Mouse (Mus musculus) kidney, adult 2 months (tissue): ENCODE measurements around the gene B4galt1. TPM values are rescaled to one million over a fixed set of nuclear protein-coding genes. Genes with fewer than 3 reads are reported as not detected.

Source experiments
- DNase-seq: peaks from one replicate; pipeline ENCODE4 v3.0.0; 2021
- H3K27ac ChIP-seq: fragments of 200-500 bp; 2 replicates; pipeline ENCODE4 v1.5.1; 2012; ENCODE audit warnings: low read depth, low read length, control low read depth, inconsistent platforms; ENCODE audit not compliant: insufficient read depth
- H3K27me3 ChIP-seq: fragments of 200-500 bp; replicated peaks from 2 replicates; pipeline ENCODE4 v1.6.1; 2012; ENCODE audit warnings: mild to moderate bottlenecking, moderate library complexity, low read length, inconsistent platforms; ENCODE audit not compliant: control insufficient read depth, insufficient read depth
- H3K36me3 ChIP-seq: fragments of 200-500 bp; 2 replicates; pipeline ENCODE4 v1.6.1; 2012; ENCODE audit warnings: mild to moderate bottlenecking, moderate library complexity, low read length, inconsistent platforms; ENCODE audit not compliant: control insufficient read depth, insufficient read depth
- H3K4me1 ChIP-seq: fragments of 200-500 bp; 2 replicates; pipeline ENCODE4 v1.6.1; 2011; ENCODE audit warnings: low read length; ENCODE audit not compliant: control insufficient read depth, insufficient read depth
- H3K4me3 ChIP-seq: fragments of 200-500 bp; 2 replicates; pipeline ENCODE4 v1.5.1; 2011; ENCODE audit warnings: mild to moderate bottlenecking, low read depth, low read length, control low read depth; ENCODE audit not compliant: insufficient read depth
- CTCF ChIP-seq: fragments of 200-500 bp; conservative IDR thresholded peaks from 2 replicates; pipeline ENCODE4 v1.5.1; 2011; ENCODE audit warnings: low read depth, mild to moderate bottlenecking, control low read depth, low read length, moderate library complexity, mixed read lengths; ENCODE audit not compliant: insufficient read depth, insufficient read length
- POLR2A ChIP-seq: fragments of 200-500 bp; IDR thresholded peaks from one replicate; pipeline ENCODE4 v1.6.1; 2011; ENCODE audit warnings: low read depth, low read length, control low read depth
- whole genome bisulfite sequencing: fragments of 180-500 bp; shearing (Covaris S2); methylation state at CpG from one replicate; pipeline ENCODE4 v1.1.7; 2018; 5-methylcytosine and 5-hydroxymethylcytosine counted together
- polyA plus RNA-seq: library from polyadenylated mRNA; depleted of rRNA; stranded (reverse); fragments of >200 nt; gene quantifications from 2 replicates; pipeline ENCODE4 v1.2.3, GENCODE M21; 2012

Gene B4galt1
- polyA plus RNA-seq, 1 experiment: 22.2 TPM

- DNase-seq: no peak
- Histone ChIP-seq H3K4me1 (peaks cover 43% of the 10 kb centered on the region), H3K27ac (no peak overlapping the region), H3K36me3 (no peaks in the 10 kb centered on the region), H3K4me3 (no peak overlapping the region), H3K27me3 (no peaks in the 10 kb centered on the region)
- TF ChIP-seq POLR2A: no peak
- TF ChIP-seq CTCF: no peak
- WGBS: 68% methylated on average over 3 of the region's 3 CpGs
These were observed 4.3 kb downstream of the B4galt1 start for GRCm38 (mm10) chr4:40849518-40849917.

GRCm38 (mm10) chr4:40848246-40848645 lies 5.6 kb downstream of the B4galt1 start:
- 93% methylated on average over 8 of the region's 8 CpGs for WGBS
- no peak overlapping the region for H3K4me3 ChIP-seq
- peaks cover 54% of the 10 kb centered on the region for H3K4me1 ChIP-seq
- no peak overlapping the region for H3K27ac ChIP-seq
- TF ChIP-seq CTCF (no peak), POLR2A (no peak)
- no peaks in the 10 kb centered on the region for H3K27me3 ChIP-seq
- H3K36me3 ChIP-seq: no peaks in the 10 kb centered on the region
- no peak for DNase-seq

DNA sequence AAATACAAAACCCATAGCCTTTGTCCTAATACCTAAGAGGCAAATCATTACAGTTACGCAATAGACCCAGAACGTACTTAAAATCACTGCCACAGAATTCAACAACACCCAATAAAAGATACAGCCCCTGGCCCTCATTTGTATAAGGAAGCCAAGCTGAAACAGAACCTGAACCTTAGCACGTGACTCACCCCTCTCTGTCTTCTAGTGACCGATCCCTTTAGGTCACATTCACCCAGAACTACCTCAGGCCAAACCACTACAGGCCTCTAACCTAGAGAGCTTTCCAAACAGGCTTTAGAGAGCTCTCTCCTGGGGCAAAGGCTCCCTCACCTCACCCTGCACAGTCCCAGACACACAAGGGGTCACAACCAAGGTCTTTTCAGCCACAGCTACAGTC lies 6.6 kb downstream of the B4galt1 start:
- H3K4me1 ChIP-seq: peaks cover 61% of the 10 kb centered on the region
- no peak for TF ChIP-seq CTCF
- TF ChIP-seq POLR2A: no peak
- WGBS: 48% methylated on average over 4 of the region's 4 CpGs
- H3K4me3 ChIP-seq: no peak overlapping the region
- DNase-seq: peak; percentile 72
- H3K27ac ChIP-seq: peak overlapping the region; percentile 64
- no peaks in the 10 kb centered on the region for H3K36me3 ChIP-seq
- no peaks in the 10 kb centered on the region for H3K27me3 ChIP-seq

GRCm38 (mm10) chr4:40846143-40846931 lies 7.5 kb downstream of the B4galt1 start:
- 39% methylated on average over 7 of the region's 7 CpGs for WGBS
- H3K27ac ChIP-seq: 0 out of 2 replicates have a peak overlapping the region, but pooled peaks have one; percentile 3
- peaks cover 59% of the 10 kb centered on the region for H3K4me1 ChIP-seq
- H3K27me3 ChIP-seq: no peaks in the 10 kb centered on the region
- TF ChIP-seq CTCF (no peak), POLR2A (no peak)
- DNase-seq: peak; percentile 35
- H3K36me3 ChIP-seq: no peaks in the 10 kb centered on the region
- H3K4me3 ChIP-seq: no peak overlapping the region

DNA sequence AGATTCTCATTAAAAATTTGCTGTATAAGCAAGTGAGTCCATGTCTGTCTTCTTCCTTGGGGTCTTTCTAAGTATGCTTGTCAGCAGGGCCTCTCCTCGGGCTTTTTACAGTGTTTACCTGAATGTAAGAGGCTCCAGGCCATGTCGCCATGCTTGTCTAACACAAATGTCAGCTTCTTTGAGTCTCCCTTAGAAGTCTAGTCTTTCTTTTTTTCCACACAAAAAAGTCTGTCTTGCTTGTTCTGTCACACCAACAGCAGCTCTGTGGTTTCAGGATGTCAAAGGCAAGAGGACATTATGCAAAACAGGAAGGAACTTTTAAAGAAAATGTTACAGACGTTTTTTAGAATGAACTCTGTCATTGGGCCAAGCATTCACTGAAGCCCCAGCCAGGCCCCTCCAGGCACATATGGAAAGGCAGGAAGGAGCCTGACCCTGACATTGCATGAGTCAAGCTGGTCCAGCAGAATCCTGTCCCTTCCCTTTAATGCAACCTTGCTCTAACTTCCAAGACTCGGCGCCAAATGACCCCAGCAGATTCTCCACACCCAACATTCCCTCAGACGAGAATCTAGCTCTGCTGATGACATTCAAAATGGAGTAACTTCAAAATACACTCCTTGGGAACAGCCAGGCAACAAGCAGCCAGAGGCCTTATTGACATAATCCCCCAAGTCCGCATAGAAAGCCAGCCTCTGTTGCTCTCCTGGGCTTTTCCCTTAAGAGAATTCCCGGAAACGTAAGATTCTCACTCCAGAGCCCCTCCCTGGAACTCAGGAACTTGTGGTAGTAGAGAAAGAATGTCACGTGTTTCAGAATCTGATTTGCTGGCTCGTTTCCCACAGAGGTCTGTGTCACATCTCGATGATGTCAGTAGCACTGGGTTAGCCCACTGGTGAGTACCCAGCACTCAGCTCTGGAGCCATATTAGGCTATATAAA lies 8.7 kb downstream of the B4galt1 start:
- H3K27me3 ChIP-seq: no peaks in the 10 kb centered on the region
- H3K36me3 ChIP-seq: no peaks in the 10 kb centered on the region

GRCm38 (mm10) chr4:40844251-40844721 lies 9.5 kb downstream of the B4galt1 start:
- Histone ChIP-seq H3K27me3 (no peaks in the 10 kb centered on the region), H3K4me1 (peaks cover 51% of the 10 kb centered on the region), H3K36me3 (no peaks in the 10 kb centered on the region), H3K27ac (peak overlapping the region; percentile 74), H3K4me3 (no peak overlapping the region)
- 31% methylated on average over 5 of the region's 5 CpGs for WGBS
- peak; percentile 55 for DNase-seq
- TF ChIP-seq POLR2A (no peak), CTCF (no peak)

More for the DNA sequence above, 8.7 kb downstream of the B4galt1 start:
- peak; percentile 92 for DNase-seq
- Histone ChIP-seq H3K4me3 (no peak overlapping the region), H3K27ac (peak overlapping the region; percentile 74), H3K4me1 (peaks cover 50% of the 10 kb centered on the region)
- WGBS: 31% methylated on average over 12 of the region's 12 CpGs
- TF ChIP-seq POLR2A: no peak
- TF ChIP-seq CTCF: no peak

- Histone ChIP-seq H3K4me1 (peaks cover 53% of the 10 kb centered on the region), H3K36me3 (no peaks in the 10 kb centered on the region), H3K4me3 (no peak overlapping the region), H3K27me3 (no peaks in the 10 kb centered on the region), H3K27ac (peak overlapping the region; percentile 74)
- whole genome bisulfite sequencing: 34% methylated on average over 8 of the region's 8 CpGs
- no peak for TF ChIP-seq CTCF
- no peak for TF ChIP-seq POLR2A
- peak; percentile 52 for DNase-seq
These were observed 10.1 kb downstream of the B4galt1 start for GRCm38 (mm10) chr4:40843726-40844125.
